Mouse (Mus musculus) heart, postnatal 14 days (tissue): Measurements from ENCODE around the gene A630073D07Rik. TPM values are rescaled to one million over a fixed set of nuclear protein-coding genes. Genes with fewer than 3 reads are reported as not detected.
"Not testable (repeated sequence)": the region's sequence is repeated elsewhere in the genome, so short reads cannot be mapped to it uniquely, and the experiment has no call there.

Source experiments
- DNase-seq, 2 experiments: peaks; one replicate each; pipeline ENCODE4 v3.0.0; 2021 to 2022
- intact Hi-C: fragments of 180-260 bp; cut with DNase I; formaldehyde crosslinking; loops from one replicate; pipeline ENCODE4 v1.15.1; 2025
- long read RNA-seq, 2 experiments: library from polyadenylated mRNA; stranded (forward); transcript quantifications; one replicate each; pipeline ENCODE4 v2.0.0; 2021
- total RNA-seq, 2 experiments: library from RNA; stranded (reverse); gene quantifications; 2 replicates each; pipeline ENCODE4 v1.2.3; 2021

Gene A630073D07Rik
- not detected for total RNA-seq
- long read RNA-seq, experiment 1 = 0 reads
- long read RNA-seq, experiment 2 = 0 reads

DNA sequence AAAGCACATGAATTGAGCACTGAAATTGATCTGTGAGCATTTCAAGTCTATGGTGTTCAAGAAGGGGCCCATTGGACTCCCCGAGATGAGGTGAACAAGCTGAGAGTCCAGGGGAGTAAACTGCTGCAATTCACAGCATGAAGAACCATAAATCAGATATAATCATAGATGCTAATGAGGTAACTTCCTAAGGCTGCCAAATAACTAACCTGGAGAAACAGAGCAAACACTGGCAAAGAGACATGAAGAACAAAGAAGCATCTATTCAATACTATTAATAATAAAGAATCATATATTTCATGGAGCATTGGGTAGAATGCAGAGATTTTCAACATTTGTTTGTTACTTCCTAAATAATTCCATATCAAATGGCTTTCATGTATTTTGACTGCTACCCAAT, at the start of gene A630073D07Rik:
Gene A630073D07Rik (minus strand): TSS at position 101 of the 400 bp plus-strand sequence.
- intact Hi-C loops = no loop called here

GRCm38 (mm10) chr6:132700907-132701306, 49.6 kb upstream of the A630073D07Rik start, which contains the start of gene Tas2r121:
TSS of gene Tas2r121 (minus strand) at chr6:132701007.
- intact Hi-C loops = no loop called here
- no peak for DNase-seq

More for the DNA sequence above, at the start of gene A630073D07Rik:
- no peak for DNase-seq

DNA sequence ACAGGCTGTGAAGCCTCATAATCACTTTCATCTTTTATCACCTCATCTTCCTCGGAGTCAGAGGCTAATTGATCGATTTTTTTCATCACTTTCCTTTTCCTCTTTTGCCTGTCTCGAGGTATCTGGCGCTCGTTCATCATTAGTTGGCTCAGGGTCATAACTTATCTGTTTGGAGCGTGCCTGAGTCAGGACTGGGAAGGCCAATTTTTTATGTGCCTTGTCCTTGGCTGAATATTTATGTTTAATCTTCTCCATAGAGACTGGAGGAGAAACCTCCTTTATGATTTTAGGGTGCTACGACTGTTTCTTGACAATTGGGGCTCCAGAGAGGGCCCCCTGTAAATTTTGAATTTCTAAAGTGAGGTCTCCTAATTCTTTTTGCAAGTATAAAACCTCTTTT, 40.3 kb upstream of the A630073D07Rik start:
- DNase-seq, intact Hi-C loops: not testable (repeated sequence)

DNA sequence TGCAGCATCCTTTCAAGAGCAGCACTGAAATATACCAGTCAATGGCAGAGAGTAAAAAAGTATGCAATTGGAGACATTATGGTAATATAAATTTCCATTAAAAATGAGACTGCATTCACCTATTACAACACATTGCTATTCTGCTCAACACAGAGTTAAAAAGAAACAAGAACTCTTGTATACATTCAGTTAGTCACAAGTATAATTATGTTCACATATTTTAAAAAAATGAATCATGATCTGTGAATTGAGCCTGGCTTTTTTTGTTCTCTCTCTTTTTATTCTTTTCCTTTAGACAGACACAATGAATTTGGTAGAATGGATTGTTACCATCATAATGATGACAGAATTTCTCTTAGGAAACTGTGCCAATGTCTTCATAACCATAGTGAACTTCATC, 5.3 kb upstream of the A630073D07Rik start, which contains the start of gene Tas2r120:
Gene Tas2r120 (plus strand): TSS at position 301 of the 400 bp plus-strand sequence.
- intact Hi-C loops = no loop called here
- DNase-seq = no peak

- intact Hi-C loops = loop anchor here (5.0 kb wide), 2 partner anchors 558 to 1228 kb away; no protein-coding TSS in a partner anchor
- DNase-seq = no peak
Measured at GRCm38 (mm10) chr6:132649399-132649798, 1.9 kb downstream of the A630073D07Rik start.

- intact Hi-C loops, DNase-seq: not testable (repeated sequence)
Measured at GRCm38 (mm10) chr6:132595613-132596012, 55.7 kb downstream of the A630073D07Rik start, which contains the start of gene Prp2. TSS of gene Prp2 (plus strand) at chr6:132595913.

Other genes starting within 250 kb of the A630073D07Rik start
- not detected for gene Prh1, start 81.7 kb downstream of the A630073D07Rik start, total RNA-seq
- gene Prp2, start 55.6 kb downstream of the A630073D07Rik start, total RNA-seq = not detected
- not detected for gene Tas2r120, start 5.4 kb upstream of the A630073D07Rik start, total RNA-seq
- not detected for gene Tas2r121, start 49.5 kb upstream of the A630073D07Rik start, total RNA-seq
- not detected for gene Tas2r122, start 60.4 kb upstream of the A630073D07Rik start, total RNA-seq
- not detected for gene Tas2r115, start 86.5 kb upstream of the A630073D07Rik start, total RNA-seq
- gene Tas2r124, start 103.2 kb upstream of the A630073D07Rik start, total RNA-seq = not detected
- gene Tas2r102, start 110.6 kb upstream of the A630073D07Rik start, total RNA-seq = not detected
- not detected for gene Tas2r136, start 126.6 kb upstream of the A630073D07Rik start, total RNA-seq
- gene Tas2r117, start 151.3 kb upstream of the A630073D07Rik start, total RNA-seq = not detected
- not detected for gene Tas2r123, start 195.6 kb upstream of the A630073D07Rik start, total RNA-seq
- gene Tas2r116, start 203.9 kb upstream of the A630073D07Rik start, total RNA-seq = not detected
- gene Tas2r110, start 216.5 kb upstream of the A630073D07Rik start, total RNA-seq = not detected
- gene Tas2r113, start 241.5 kb upstream of the A630073D07Rik start, total RNA-seq = not detected